In the genomic region with DNA sequence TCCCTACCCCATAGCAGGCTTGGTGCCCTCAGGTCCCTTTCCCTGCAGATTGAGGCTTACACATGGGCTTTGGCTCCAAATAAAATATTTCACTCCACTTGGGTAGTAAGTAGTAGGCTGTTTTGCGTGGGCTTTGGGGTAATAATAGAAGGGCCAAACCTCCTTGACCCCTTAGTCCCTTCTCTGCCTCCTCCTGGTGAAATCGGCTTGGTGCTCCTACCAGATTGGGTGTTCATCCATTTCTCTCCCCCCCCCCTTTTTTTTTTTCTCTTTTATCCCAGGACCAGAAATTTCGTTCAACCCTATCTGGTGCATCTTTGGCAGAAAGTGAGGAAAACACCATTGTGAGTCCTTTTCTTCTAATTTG, we compare ENCODE assay signal across 7 mouse cellular contexts. TPM values are rescaled to one million over a fixed set of nuclear protein-coding genes. Genes with fewer than 3 reads are reported as not detected.
DNase-seq lines count a peak whose midpoint lies in the region; ATAC-seq and TF ChIP-seq lines count a peak whose summit lies in the region.

No protein-coding gene starts in this region.

- H3K9ac ChIP-seq in lung, postnatal 0 days (replicated peaks; ENCODE audit: low read depth): peak overlapping the region; percentile 89
- peak overlapping the region; percentile 83 for H3K9ac ChIP-seq in embryonic facial prominence, embryonic 12.5 days

- H3K36me3 ChIP-seq in lung, postnatal 0 days (ENCODE audit: insufficient read depth, low read length): no peaks in the 10 kb centered on the region
- peaks cover 19% of the 10 kb centered on the region for H3K36me3 ChIP-seq in embryonic facial prominence, embryonic 12.5 days
- peaks cover 43% of the 10 kb centered on the region for H3K36me3 ChIP-seq in limb, embryonic 10.5 days

- H3K27ac ChIP-seq in lung, postnatal 0 days (ENCODE audit: low read length): peak overlapping the region; percentile 99
- peak overlapping the region; percentile 99 for H3K27ac ChIP-seq in embryonic facial prominence, embryonic 12.5 days
- peak overlapping the region; percentile 98 for H3K27ac ChIP-seq in limb, embryonic 10.5 days

- ATAC-seq in lung, postnatal 0 days: no peak
- no peak for ATAC-seq in embryonic facial prominence, embryonic 12.5 days (ENCODE audit: insufficient number of reproducible peaks, insufficient read depth, low FRiP score, low TSS enrichment)
- no peak for ATAC-seq in granulocyte monocyte progenitor cell, adult 5-6 weeks (replicated peaks; ENCODE audit: poor library complexity, severe bottlenecking)

- no peaks in the 10 kb centered on the region for H3K9me3 ChIP-seq in lung, postnatal 0 days (ENCODE audit: low read length)
- H3K9me3 ChIP-seq in embryonic facial prominence, embryonic 12.5 days: no peaks in the 10 kb centered on the region
- no peaks in the 10 kb centered on the region for H3K9me3 ChIP-seq in limb, embryonic 10.5 days (replicated peaks)

- no peak for DNase-seq in lung, postnatal 0 days (ENCODE audit: low spot score)
- DNase-seq in lung, postnatal 4 days: no peak
- DNase-seq in limb, embryonic 10.5 days (ENCODE audit: low spot score): no peak
- DNase-seq in retina, postnatal 1 day: peak; percentile 68
- no peak for DNase-seq in thymus, postnatal 14 days

- H3K4me3 ChIP-seq in lung, postnatal 0 days (ENCODE audit: low read depth, low read length): peak overlapping the region; percentile 88
- H3K4me3 ChIP-seq in embryonic facial prominence, embryonic 12.5 days: peak overlapping the region; percentile 76
- peak overlapping the region; percentile 91 for H3K4me3 ChIP-seq in limb, embryonic 10.5 days

- no peak for TF ChIP-seq EP300 in lung, postnatal 0 days (IDR thresholded peaks at IDR 0.05)

- 2% methylated on average over 3 of the region's 3 CpGs for WGBS in lung, postnatal 0 days
- WGBS in embryonic facial prominence, embryonic 12.5 days: 1% methylated on average over 3 of the region's 3 CpGs
- WGBS in limb, embryonic 10.5 days: 1% methylated on average over 3 of the region's 3 CpGs

- peaks cover 5% of the 10 kb centered on the region; the same call in 1 of the 2 replicates for H3K4me1 ChIP-seq in lung, postnatal 0 days (ENCODE audit: insufficient read depth, low read depth, low read length)
- H3K4me1 ChIP-seq in embryonic facial prominence, embryonic 12.5 days: peaks cover 13% of the 10 kb centered on the region
- peaks cover 16% of the 10 kb centered on the region for H3K4me1 ChIP-seq in limb, embryonic 10.5 days

- no peaks in the 10 kb centered on the region for H3K27me3 ChIP-seq in lung, postnatal 0 days (replicated peaks; ENCODE audit: insufficient read depth, low read length)
- H3K27me3 ChIP-seq in embryonic facial prominence, embryonic 12.5 days: no peaks in the 10 kb centered on the region
- no peaks in the 10 kb centered on the region for H3K27me3 ChIP-seq in limb, embryonic 10.5 days (ENCODE audit: low read depth, poor library complexity, severe bottlenecking)

- TF ChIP-seq CTCF in lung, postnatal 0 days (IDR thresholded peaks at IDR 0.05): no peak

- H3K4me2 ChIP-seq in lung, postnatal 0 days (replicated peaks; ENCODE audit: low read depth, low read length): peak overlapping the region; percentile 76
- H3K4me2 ChIP-seq in embryonic facial prominence, embryonic 12.5 days (replicated peaks): peak overlapping the region; percentile 68

RNA-seq across cellular contexts. Expression of a gene that starts 1.0 kb away (rescaled TPM):
- polyA plus RNA-seq in lung, postnatal 0 days (2015; fragmentation: Nextera tagmentation; extraction: Ambion mirVana): 21.1 and 22.8 TPM in 2 replicates
- polyA plus RNA-seq in embryonic facial prominence, embryonic 12.5 days (2016; fragmentation: Nextera tagmentation; extraction: Ambion mirVana): 68.5 and 69.8 TPM in 2 replicates
- 49.9 and 66.7 TPM in 2 replicates for polyA plus RNA-seq in limb, embryonic 10.5 days (2016; fragmentation: Nextera tagmentation; extraction: Ambion mirVana)
- 58.6 and 64.5 TPM in 2 replicates for total RNA-seq in granulocyte monocyte progenitor cell, adult 5-6 weeks (2014; fragmentation: Nextera tagmentation)
- 31.7 and 33.8 TPM in 2 replicates for total RNA-seq in granulocyte monocyte progenitor cell, adult 5-6 weeks (2017)
